Mouse (Mus musculus) heart, postnatal 14 days (tissue): Measurements from ENCODE around the gene Nkx3-2. TPM values are rescaled to one million over a fixed set of nuclear protein-coding genes. Genes with fewer than 3 reads are reported as not detected.

Experiments used
- DNase-seq, 2 experiments: peaks; one replicate each; pipeline ENCODE4 v3.0.0; 2021 to 2022
- intact Hi-C: fragments of 180-260 bp; cut with DNase I; formaldehyde crosslinking; loops from one replicate; pipeline ENCODE4 v1.15.1; 2025
- total RNA-seq, 2 experiments: library from RNA; stranded (reverse); gene quantifications; 2 replicates each; pipeline ENCODE4 v1.2.3; 2021

The Nkx3-2 gene
- total RNA-seq, 2 experiments from 2014 or later: not detected

- DNase-seq: no peak
- intact Hi-C loops: no loop called here
Measured at GRCm38 (mm10) chr5:41762947-41763730, 1.2 kb downstream of the Nkx3-2 start.

DNA sequence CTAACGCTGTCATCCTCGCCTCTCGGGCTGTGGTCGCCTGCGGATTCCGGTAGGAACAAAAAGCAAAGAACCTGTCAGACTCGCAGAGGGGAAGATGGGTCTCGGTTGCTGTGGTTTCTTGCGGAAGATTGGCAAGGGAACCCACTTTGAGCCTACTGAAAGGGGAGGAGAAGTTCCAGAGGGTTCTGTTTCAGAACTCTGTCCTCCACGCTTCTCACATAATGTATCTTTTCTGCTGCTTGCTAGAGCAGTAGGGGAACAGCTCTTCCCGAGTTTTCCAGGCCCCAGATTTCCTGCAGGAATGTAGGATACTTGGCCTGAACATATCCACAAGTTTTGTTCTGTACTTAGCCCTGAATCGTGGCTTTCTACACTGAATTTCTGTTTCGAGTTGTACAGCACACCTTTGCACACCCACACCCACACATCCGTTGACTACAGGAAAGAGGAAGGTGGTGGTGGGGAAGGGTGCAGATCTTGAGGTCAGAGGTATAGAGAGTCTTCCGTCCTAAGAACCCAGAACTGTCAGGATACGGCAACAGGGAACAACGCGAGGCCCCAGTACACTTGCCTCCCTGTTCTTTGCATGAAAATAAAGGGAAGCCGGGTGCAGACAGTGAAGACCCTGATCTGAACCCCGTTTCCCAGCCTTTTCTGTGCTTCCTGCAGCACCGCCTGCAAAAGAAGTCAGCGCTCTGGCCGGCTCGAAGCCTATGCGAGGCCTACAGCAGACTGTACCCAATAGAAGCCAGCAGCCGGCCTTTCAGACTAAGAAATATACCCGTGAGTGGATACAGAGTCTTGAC lies 2.0 kb downstream of the Nkx3-2 start:
- no peak for DNase-seq
- intact Hi-C loops: no loop called here

DNA sequence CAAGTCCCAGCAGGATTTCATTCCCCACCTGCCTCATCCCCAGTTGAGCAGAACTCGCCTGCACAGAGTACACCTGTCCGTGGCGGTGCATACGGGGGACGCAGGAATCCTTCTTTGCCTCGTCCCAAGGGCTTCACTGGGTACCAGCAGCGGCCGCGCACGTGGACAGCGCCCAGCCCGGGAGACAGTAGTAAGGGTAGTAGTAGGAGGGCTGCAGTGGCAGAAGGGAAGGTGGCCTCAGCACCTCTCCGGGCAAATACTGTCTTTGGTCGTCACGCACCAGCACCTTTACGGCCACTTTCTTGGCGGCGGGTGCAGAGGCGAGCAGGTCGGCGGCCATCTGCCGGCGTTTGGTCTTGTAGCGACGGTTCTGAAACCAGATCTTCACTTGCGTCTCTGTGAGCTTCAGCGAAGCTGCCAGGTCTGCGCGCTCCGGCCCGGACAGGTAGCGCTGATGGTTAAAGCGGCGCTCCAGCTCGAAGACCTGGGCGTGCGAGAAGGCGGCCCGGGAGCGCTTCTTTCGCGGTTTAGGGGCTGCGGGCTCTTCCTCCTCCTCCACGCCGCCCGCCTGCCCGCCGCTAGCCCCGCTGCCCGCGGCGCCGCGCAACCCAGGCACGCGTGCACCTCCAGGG lies 2.7 kb downstream of the Nkx3-2 start:
- intact Hi-C loops: no loop called here
- DNase-seq: no peak

- intact Hi-C loops: no loop called here
- no peak for DNase-seq
Measured at GRCm38 (mm10) chr5:41760831-41761508, 3.3 kb downstream of the Nkx3-2 start.

GRCm38 (mm10) chr5:41760071-41760470 lies 4.2 kb downstream of the Nkx3-2 start:
- no peak for DNase-seq
- intact Hi-C loops: no loop called here

DNA sequence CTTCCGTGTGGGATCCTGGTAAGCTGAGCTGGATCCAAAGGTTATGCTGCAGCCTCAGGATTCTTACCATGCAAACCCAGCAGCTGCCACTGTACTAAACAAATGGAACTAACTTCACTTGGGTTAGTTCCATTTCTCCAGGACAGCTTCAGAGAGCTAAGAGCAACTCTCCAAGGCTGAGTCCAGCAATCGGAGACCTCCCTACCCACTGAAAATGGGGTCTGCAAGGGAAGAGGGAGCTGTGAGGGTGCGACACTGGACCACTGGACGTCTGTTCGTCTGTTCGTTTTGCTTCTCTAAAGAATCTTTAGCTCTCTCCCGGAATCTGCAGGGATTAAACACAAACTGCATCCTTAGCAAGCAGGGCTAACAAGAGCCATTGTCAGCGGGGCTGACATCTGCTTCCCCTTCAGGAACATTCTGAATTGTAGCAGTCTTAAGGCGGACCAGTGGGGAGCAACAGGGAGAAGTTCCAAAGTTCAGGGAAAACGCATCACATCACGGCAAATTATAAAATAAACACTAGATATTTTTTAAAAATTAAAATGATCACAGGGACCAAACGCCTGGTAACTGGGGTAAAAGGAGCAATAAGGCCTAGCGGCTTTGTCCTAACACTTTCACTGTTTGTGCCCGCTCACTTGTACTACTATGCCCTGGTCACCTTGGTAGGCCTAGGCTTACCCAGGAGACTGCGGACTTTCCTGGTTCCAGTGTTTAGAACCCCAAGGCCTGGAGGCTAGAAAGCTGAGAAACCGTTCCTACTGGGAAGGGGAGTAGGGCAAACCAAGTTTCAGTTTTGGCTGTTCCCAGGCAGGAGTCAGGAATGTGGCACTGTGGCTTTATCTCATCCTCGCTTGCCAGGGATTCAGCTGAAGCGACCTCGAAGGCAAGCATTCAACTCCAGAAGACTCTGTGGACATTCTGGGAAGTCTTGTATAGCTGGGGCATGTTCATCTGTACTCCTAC lies 5.3 kb downstream of the Nkx3-2 start:
- DNase-seq: no peak

GRCm38 (mm10) chr5:41757338-41757737 lies 7.0 kb downstream of the Nkx3-2 start:
- DNase-seq: no peak
- intact Hi-C loops: no loop called here

More for the DNA sequence above, 5.3 kb downstream of the Nkx3-2 start:
- intact Hi-C loops: no loop called here

- no peak for DNase-seq
Measured at GRCm38 (mm10) chr5:41756396-41756795, 7.9 kb downstream of the Nkx3-2 start.

GRCm38 (mm10) chr5:41755373-41755960 lies 8.8 kb downstream of the Nkx3-2 start:
- DNase-seq: no peak
- intact Hi-C loops: no loop called here

More at GRCm38 (mm10) chr5:41756396-41756795, 7.9 kb downstream of the Nkx3-2 start:
- intact Hi-C loops: no loop called here

- intact Hi-C loops: no loop called here
- no peak for DNase-seq
Measured at GRCm38 (mm10) chr5:41754836-41755235, 9.5 kb downstream of the Nkx3-2 start.

DNA sequence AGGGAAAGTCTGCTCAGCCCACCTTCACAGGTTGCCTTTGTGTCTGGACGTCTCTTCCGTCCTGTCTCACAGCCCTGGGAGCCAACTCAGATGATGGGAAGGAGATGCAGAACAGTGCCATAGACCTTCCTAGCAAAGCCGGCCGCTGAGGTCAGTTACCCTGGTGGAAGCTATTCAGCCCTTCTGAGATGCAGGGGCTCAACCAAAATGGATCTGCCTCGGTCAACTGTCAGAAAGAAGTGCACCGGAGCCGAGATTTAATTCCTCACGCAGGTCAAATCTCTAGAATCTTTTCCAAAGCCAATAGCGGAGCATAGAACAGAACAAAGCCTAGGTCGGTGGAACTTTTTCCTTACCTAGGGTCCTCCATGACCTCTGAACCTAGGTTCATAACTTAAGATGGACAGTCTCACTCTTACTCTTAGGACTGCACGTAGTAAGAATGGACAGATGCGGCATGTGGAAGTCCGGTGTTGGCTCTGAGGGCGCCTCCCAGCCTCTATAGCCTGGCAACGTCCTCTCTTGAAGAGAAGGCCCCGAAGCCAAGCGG lies 10.0 kb downstream of the Nkx3-2 start:
- no peak for DNase-seq
- intact Hi-C loops: no loop called here

GRCm38 (mm10) chr5:41752721-41753120 lies 11.6 kb downstream of the Nkx3-2 start:
- DNase-seq: no peak
- intact Hi-C loops: no loop called here

DNA sequence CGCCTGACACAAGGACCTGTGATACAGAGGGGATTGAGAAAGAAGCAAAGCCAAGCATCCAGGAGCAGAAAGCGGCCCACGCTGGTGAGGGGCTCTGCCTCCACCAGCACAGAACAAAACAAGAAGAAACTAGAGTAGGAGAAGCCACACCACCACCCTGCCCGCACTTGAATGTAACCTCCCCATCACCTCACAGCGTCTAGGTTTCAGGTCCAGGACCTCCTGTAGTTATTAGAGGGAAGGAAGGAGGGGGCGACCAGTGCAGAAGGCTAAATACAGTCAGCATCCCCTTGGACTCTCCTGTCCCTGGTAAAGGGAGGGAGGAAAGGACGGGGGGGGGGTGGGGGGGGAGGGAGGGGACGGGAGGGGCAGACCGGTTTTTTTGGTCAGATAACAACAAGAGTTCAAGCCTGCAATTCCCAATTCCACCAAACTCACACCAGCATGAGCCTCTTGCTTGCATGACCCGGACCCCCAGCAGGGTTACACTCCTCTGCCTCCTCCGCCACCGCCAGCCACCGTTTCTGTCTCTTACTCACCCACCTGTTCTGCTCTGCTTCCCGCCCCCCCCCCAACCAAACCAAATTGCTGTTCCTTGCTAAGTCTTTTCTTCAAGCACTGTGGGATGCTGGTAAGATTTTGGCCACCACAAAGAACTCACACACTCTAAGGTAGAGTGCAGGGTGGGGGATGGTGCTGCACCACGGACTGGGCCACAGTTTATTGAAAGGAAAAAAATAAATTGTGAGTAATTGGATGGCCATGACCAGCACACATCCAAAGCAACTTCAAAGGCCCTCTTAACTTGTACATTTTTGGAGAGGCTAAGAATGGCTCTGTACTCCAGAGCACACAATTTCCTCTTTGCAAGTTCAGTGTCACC lies 19.2 kb downstream of the Nkx3-2 start:
- intact Hi-C loops: no loop called here

GRCm38 (mm10) chr5:41744234-41744633 lies 20.1 kb downstream of the Nkx3-2 start:
- no peak for DNase-seq
- intact Hi-C loops: no loop called here

More for the DNA sequence above, 19.2 kb downstream of the Nkx3-2 start:
- DNase-seq: no peak

DNA sequence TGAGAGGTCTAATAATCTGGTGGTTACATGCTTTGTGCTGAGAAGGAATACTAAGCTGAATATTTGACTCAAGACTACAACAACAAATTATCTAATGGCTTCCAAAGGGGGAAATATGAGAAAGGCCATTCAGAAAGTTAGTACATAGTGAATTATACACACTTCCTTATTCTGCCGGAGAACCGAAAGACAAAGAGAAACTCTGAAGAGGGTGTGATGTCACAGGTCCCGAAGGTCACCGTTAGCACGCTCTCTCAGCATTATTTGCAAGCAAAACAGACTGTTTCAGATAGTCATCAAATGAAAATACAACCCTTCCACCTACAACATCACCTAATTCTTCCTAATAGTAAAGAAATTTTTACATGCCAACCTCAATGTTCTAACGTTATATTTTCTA lies 25.5 kb downstream of the Nkx3-2 start:
- intact Hi-C loops: no loop called here
- DNase-seq: no peak

- DNase-seq: no peak
Measured at GRCm38 (mm10) chr5:41737039-41737438, 27.3 kb downstream of the Nkx3-2 start.

GRCm38 (mm10) chr5:41727017-41727416 lies 37.3 kb downstream of the Nkx3-2 start:
- intact Hi-C loops: no loop called here

More at GRCm38 (mm10) chr5:41737039-41737438, 27.3 kb downstream of the Nkx3-2 start:
- intact Hi-C loops: no loop called here

DNA sequence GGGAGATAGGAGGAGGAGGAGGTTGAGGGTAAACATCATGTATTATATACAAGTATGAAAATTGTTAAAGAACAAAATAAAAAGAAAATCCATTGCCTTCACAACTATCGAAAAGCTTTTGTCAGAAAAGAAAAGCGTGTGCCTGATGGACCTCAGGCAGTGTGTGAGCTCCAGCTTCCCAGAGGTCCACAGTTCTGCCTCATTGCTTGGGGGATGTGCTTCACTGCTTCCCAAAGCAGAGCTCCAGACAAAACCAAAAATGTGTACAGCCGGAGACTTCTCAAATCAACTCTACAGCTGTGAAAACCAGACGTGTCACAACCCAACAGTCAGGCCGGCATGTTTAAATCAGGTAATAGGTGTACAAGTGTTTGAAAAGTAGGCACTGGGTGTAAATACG lies 38.7 kb downstream of the Nkx3-2 start:
- intact Hi-C loops: no loop called here
- no peak for DNase-seq

More at GRCm38 (mm10) chr5:41727017-41727416, 37.3 kb downstream of the Nkx3-2 start:
- no peak for DNase-seq
